Mouse (Mus musculus) MEL (cell line): ENCODE data around the gene Senp6. TPM values are rescaled to one million over a fixed set of nuclear protein-coding genes. Genes with fewer than 3 reads are reported as not detected.
A peak's percentile ranks its signal among the peaks of the same experiment; 100 is the strongest.

Source experiments
- DNase-seq: peaks from one replicate; pipeline ENCODE4 v3.0.0; 2011; ENCODE audit warnings: low read depth, low spot score
- H3K27ac ChIP-seq: 2 replicates; pipeline ENCODE4 v1.5.1; 2012; ENCODE audit warnings: low read depth, mild to moderate bottlenecking, control low read depth, low read length, moderate library complexity; ENCODE audit not compliant: control insufficient read depth
- H3K27me3 ChIP-seq, 2 experiments: fragments of 150-350 bp in 1 of 2; sonication (generic) in 1 of 2; 2 replicates each; pipeline ENCODE4 v1.6.1; 2012; ENCODE audit warnings: low read length in 2 of 2, mild to moderate bottlenecking in 2 of 2, improper control_type of control experiment in 1 of 2, moderate library complexity in 1 of 2; ENCODE audit not compliant: insufficient read depth in 2 of 2, control insufficient read depth in 1 of 2
- H3K36me3 ChIP-seq, 2 experiments: 2 replicates each; pipeline ENCODE4 v1.6.1; 2012 to 2014; ENCODE audit warnings: low read length in 2 of 2, improper control_type of control experiment in 1 of 2, inconsistent platforms in 1 of 2, mild to moderate bottlenecking in 1 of 2; ENCODE audit not compliant: insufficient read depth in 2 of 2, control insufficient read depth in 1 of 2
- H3K4me1 ChIP-seq, 2 experiments: fragments of 150-350 bp in 1 of 2; sonication (generic) in 1 of 2; 2 replicates each; pipeline ENCODE4 v1.6.1; 2012; ENCODE audit warnings: low read length in 2 of 2, improper control_type of control experiment in 1 of 2, mild to moderate bottlenecking in 1 of 2; ENCODE audit not compliant: insufficient read depth in 2 of 2, control insufficient read depth in 1 of 2
- H3K4me3 ChIP-seq, 2 experiments: fragments of 150-350 bp in 1 of 2; sonication (generic) in 1 of 2; 2 replicates each; pipeline ENCODE4 v1.5.1; 2012; ENCODE audit warnings: low read depth in 2 of 2, low read length in 2 of 2, mild to moderate bottlenecking in 2 of 2, moderate library complexity in 2 of 2, control low read depth in 1 of 2, improper control_type of control experiment in 1 of 2; ENCODE audit not compliant: control insufficient read depth in 1 of 2, insufficient read depth in 1 of 2
- H3K79me2 ChIP-seq: 2 replicates; pipeline ENCODE4 v1.6.1; 2012; ENCODE audit warnings: mild to moderate bottlenecking, low read length, moderate library complexity; ENCODE audit not compliant: control insufficient read depth, poor library complexity, insufficient read depth
- H3K9ac ChIP-seq: 2 replicates; pipeline ENCODE4 v1.6.1; 2012; ENCODE audit warnings: low read depth, mild to moderate bottlenecking, control low read depth, low read length, moderate library complexity; ENCODE audit not compliant: control insufficient read depth, poor library complexity, severe bottlenecking
- H3K9me3 ChIP-seq: fragments of 150-350 bp; sonication (generic); replicated peaks from 2 replicates; pipeline ENCODE4 v1.6.1; 2012; ENCODE audit warnings: mild to moderate bottlenecking, low read length, improper control_type of control experiment, moderate library complexity; ENCODE audit not compliant: insufficient read depth
- CHD2 ChIP-seq: IDR thresholded peaks from 2 replicates; pipeline ENCODE4 v1.6.1; 2011; ENCODE audit warnings: low read length, improper control_type of control experiment
- E2F4 ChIP-seq: IDR thresholded peaks from 2 replicates; pipeline ENCODE4 v1.6.1; 2011; ENCODE audit warnings: low read depth, low read length, improper control_type of control experiment, borderline replicate concordance
- ELF1 ChIP-seq: IDR thresholded peaks from 2 replicates; pipeline ENCODE4 v1.6.1; 2014; ENCODE audit warnings: low read depth, mild to moderate bottlenecking, inconsistent platforms, low read length, improper control_type of control experiment, moderate library complexity
- ETS1 ChIP-seq: IDR thresholded peaks from 2 replicates; pipeline ENCODE4 v1.6.1; 2012; ENCODE audit warnings: low read depth, mild to moderate bottlenecking, inconsistent platforms, low read length, improper control_type of control experiment, moderate library complexity
- GATA1 ChIP-seq: IDR thresholded peaks from 2 replicates; pipeline ENCODE4 v1.6.1; 2011; ENCODE audit warnings: low read depth, low read length, improper control_type of control experiment
- HCFC1 ChIP-seq: IDR thresholded peaks from 2 replicates; pipeline ENCODE4 v1.6.1; 2012; ENCODE audit warnings: low read depth, mild to moderate bottlenecking, inconsistent platforms, low read length, improper control_type of control experiment, moderate library complexity
- JUND ChIP-seq: IDR thresholded peaks from 2 replicates; pipeline ENCODE4 v1.6.1; 2011; ENCODE audit warnings: low read depth, mild to moderate bottlenecking, improper control_type of control experiment, low read length
- KAT2A ChIP-seq: conservative IDR thresholded peaks from 2 replicates; pipeline ENCODE4 v1.6.1; 2012; ENCODE audit warnings: low read depth, low read length, improper control_type of control experiment, inconsistent platforms
- MAFK ChIP-seq: IDR thresholded peaks from 2 replicates; pipeline ENCODE4 v1.6.1; 2011; ENCODE audit warnings: low read depth, mild to moderate bottlenecking, low read length, improper control_type of control experiment, borderline replicate concordance
- MAX ChIP-seq: IDR thresholded peaks from 2 replicates; pipeline ENCODE4 v1.6.1; 2011; ENCODE audit warnings: low read length, improper control_type of control experiment
- MAZ ChIP-seq: IDR thresholded peaks from 2 replicates; pipeline ENCODE4 v1.6.1; 2012; ENCODE audit warnings: low read depth, mild to moderate bottlenecking, inconsistent platforms, low read length, improper control_type of control experiment
- MXI1 ChIP-seq: IDR thresholded peaks from 2 replicates; pipeline ENCODE4 v1.6.1; 2011; ENCODE audit warnings: mild to moderate bottlenecking, low read depth, low read length, improper control_type of control experiment
- MYC ChIP-seq: IDR thresholded peaks from 2 replicates; pipeline ENCODE4 v1.6.1; 2011; ENCODE audit warnings: low read depth, mild to moderate bottlenecking, low read length, improper control_type of control experiment, moderate library complexity
- NELFE ChIP-seq: IDR thresholded peaks from 2 replicates; pipeline ENCODE4 v1.6.1; 2011; ENCODE audit warnings: low read depth, low read length, improper control_type of control experiment
- NRF1 ChIP-seq: IDR thresholded peaks from 2 replicates; pipeline ENCODE4 v1.6.1; 2014; ENCODE audit warnings: low read depth, mild to moderate bottlenecking, inconsistent platforms, low read length, improper control_type of control experiment, moderate library complexity; ENCODE audit not compliant: poor library complexity, insufficient read depth, severe bottlenecking
- POLR2A ChIP-seq, 2 experiments: IDR thresholded peaks; 2 replicates each; pipeline ENCODE4 v1.6.1; 2011 to 2012; ENCODE audit warnings: low read length in 2 of 2, mild to moderate bottlenecking in 2 of 2, control low read depth in 1 of 2, improper control_type of control experiment in 1 of 2, low read depth in 1 of 2, moderate library complexity in 1 of 2; ENCODE audit not compliant: control insufficient read depth in 1 of 2, insufficient read depth in 1 of 2, poor library complexity in 1 of 2
- POLR2AphosphoS2 ChIP-seq: IDR thresholded peaks from 2 replicates; pipeline ENCODE4 v1.6.1; 2011; ENCODE audit warnings: low read length, improper control_type of control experiment
- POLR2AphosphoS5 ChIP-seq: IDR thresholded peaks from 2 replicates; pipeline ENCODE4 v1.6.1; 2012; ENCODE audit warnings: low read depth, borderline replicate concordance, mild to moderate bottlenecking, inconsistent platforms, low read length, moderate library complexity, mixed read lengths
- RAD21 ChIP-seq: IDR thresholded peaks from 2 replicates; pipeline ENCODE4 v1.6.1; 2011; ENCODE audit warnings: mild to moderate bottlenecking, low read depth, low read length, improper control_type of control experiment
- SIN3A ChIP-seq: IDR thresholded peaks from 2 replicates; pipeline ENCODE4 v1.6.1; 2012; ENCODE audit warnings: low read length, improper control_type of control experiment, inconsistent platforms
- SMC3 ChIP-seq: IDR thresholded peaks from 2 replicates; pipeline ENCODE4 v1.6.1; 2011; ENCODE audit warnings: low read depth, low read length, improper control_type of control experiment
- TAL1 ChIP-seq: IDR thresholded peaks from 2 replicates; pipeline ENCODE4 v1.6.1; 2012; ENCODE audit warnings: mild to moderate bottlenecking, inconsistent platforms, low read length, moderate library complexity, mixed read lengths
- TBP ChIP-seq: IDR thresholded peaks from 2 replicates; pipeline ENCODE4 v1.8.0; 2011; ENCODE audit warnings: low read depth, low read length, improper control_type of control experiment
- UBTF ChIP-seq: IDR thresholded peaks from 2 replicates; pipeline ENCODE4 v1.6.1; 2012; ENCODE audit warnings: low read depth, mild to moderate bottlenecking, inconsistent platforms, low read length, improper control_type of control experiment, moderate library complexity, borderline replicate concordance; ENCODE audit not compliant: insufficient read depth
- USF1 ChIP-seq: IDR thresholded peaks from 2 replicates; pipeline ENCODE4 v1.6.1; 2014; ENCODE audit warnings: low read depth, mild to moderate bottlenecking, inconsistent platforms, low read length, improper control_type of control experiment, moderate library complexity
- USF2 ChIP-seq, 2 experiments: IDR thresholded peaks; 2 replicates each; pipeline ENCODE4 v1.6.1; 2011 to 2012; ENCODE audit warnings: improper control_type of control experiment in 2 of 2, low read length in 2 of 2, borderline replicate concordance in 1 of 2, inconsistent platforms in 1 of 2, low read depth in 1 of 2, mild to moderate bottlenecking in 1 of 2; ENCODE audit not compliant: insufficient read depth in 1 of 2
- ZC3H11A ChIP-seq: IDR thresholded peaks from 2 replicates; pipeline ENCODE4 v1.6.1; 2012; ENCODE audit warnings: low read depth, mild to moderate bottlenecking, inconsistent platforms, low read length, improper control_type of control experiment
- ZKSCAN1 ChIP-seq: IDR thresholded peaks from 2 replicates; pipeline ENCODE4 v1.6.1; 2012; ENCODE audit warnings: low read depth, mild to moderate bottlenecking, inconsistent platforms, low read length, improper control_type of control experiment, moderate library complexity
- ZMIZ1 ChIP-seq: IDR thresholded peaks from 2 replicates; pipeline ENCODE4 v1.6.1; 2012; ENCODE audit warnings: low read depth, mild to moderate bottlenecking, inconsistent platforms, low read length, improper control_type of control experiment, moderate library complexity
- ZNF384 ChIP-seq: IDR thresholded peaks from 2 replicates; pipeline ENCODE4 v1.6.1; 2012; ENCODE audit warnings: low read depth, mild to moderate bottlenecking, inconsistent platforms, low read length, improper control_type of control experiment
- polyA plus RNA-seq, 2 experiments: library from polyadenylated mRNA; stranded (reverse) in 1 of 2; unstranded in 1 of 2; fragments of >175 nt in 1 of 2; fragments of >200 nt in 1 of 2; gene quantifications; 2 replicates each; pipeline versions ENCODE4 v1.2.1 to v1.2.4; 2012; ENCODE audit warnings: low replicate concordance in 2 of 2, low read depth in 1 of 2; ENCODE audit not compliant: insufficient read length in 2 of 2, insufficient read depth in 1 of 2, missing spikeins in 1 of 2
- total RNA-seq: library from RNA; depleted of rRNA; stranded (reverse); fragments of 300-350 nt; gene quantifications from 2 replicates; pipeline ENCODE4 v1.2.3, GENCODE M21; 2012

The Senp6 gene
- total and polyA plus RNA-seq, 3 experiments: 67.0 to 670 (median 71.1) TPM

DNA sequence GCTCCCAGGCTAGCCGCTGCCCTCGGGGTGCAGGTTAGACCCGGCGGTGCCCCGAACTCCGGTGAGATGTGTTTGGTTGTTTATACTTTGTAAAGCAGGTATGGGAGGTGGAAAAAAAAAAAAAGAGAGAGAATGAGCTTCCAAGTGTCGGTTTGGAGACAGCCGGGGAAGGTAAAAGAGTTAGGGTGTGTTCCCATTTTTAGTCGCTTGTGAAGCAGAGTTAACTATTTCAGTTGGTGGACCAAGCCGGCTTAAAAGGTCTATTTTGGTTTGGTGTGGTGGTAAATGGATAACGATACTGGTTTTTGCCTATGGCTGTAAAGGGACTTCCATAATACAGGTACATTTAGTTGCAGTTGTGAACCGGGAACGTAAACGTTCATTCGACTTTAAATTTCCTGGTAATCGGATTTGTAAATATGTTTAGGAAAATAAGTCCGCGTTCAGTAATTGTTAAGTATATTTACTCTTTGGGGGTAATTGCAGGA lies 1.4 kb downstream of the Senp6 start:
- Histone ChIP-seq H3K4me1 (peaks cover 13 to 16% of the 10 kb centered on the region in 2 experiments; a peak in 3 of 4 replicates), H3K9me3 (no peaks in the 10 kb centered on the region), H3K27ac (peak overlapping the region; percentile 63), H3K4me3 (peak overlapping the region; percentile 88 to 92), H3K9ac (peak overlapping the region; percentile 96), H3K27me3 (no peaks in the 10 kb centered on the region), H3K79me2 (peaks cover 60% of the 10 kb centered on the region), H3K36me3 (peaks cover 0 to 28% of the 10 kb centered on the region in 2 experiments; a peak in 2 of 4 replicates)
- TF ChIP-seq TBP (0 out of 2 replicates have a peak, but pooled peaks have one; percentile 27), ELF1 (no peak), ZNF384 (peak; percentile 44; the same call in 1 of the 2 replicates), SMC3 (no peak), E2F4 (no peak), USF2 (IDR thresholded peaks at IDR 0.05; ENCODE audit: borderline replicate concordance in 1 of 2, insufficient read depth in 1 of 2, low read depth in 1 of 2, low read length in 2 of 2) (no peak), USF1 (no peak), GATA1 (no peak)
- DNase-seq: peak; percentile 69

DNA sequence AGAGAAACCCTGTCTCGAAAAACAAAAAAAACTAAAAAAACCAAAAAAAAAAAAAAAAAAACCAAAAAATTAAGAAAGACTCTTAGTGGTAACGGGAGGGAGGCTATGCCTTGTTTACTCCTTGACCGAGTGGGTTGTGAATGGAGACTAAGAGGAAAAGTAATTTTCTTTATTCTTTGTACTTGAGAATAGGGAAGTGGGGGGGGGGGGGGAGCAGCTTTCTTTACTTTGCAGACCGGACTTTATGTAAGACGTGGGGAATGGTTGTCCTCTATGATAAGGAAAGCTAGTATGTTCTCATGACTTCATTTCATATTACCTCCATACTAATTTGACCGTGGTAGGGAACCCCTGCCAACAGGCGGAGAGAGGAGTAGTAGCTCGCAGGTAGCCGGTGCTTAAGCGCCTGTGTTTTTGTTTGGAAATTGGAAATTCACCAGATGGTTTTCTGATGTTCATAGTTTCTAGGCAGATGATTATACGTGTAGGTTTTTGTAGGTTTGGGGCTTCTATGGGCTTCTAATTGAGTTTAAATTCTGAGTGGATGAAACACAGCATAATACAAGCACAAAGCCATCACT lies 2.1 kb downstream of the Senp6 start:
- Histone ChIP-seq H3K79me2 (peaks cover 66% of the 10 kb centered on the region), H3K9me3 (no peaks in the 10 kb centered on the region), H3K36me3 (peaks cover 0 to 35% of the 10 kb centered on the region in 2 experiments; a peak in 2 of 4 replicates), H3K4me1 (peaks cover 13 to 22% of the 10 kb centered on the region in 2 experiments), H3K9ac (peak overlapping the region; percentile 96), H3K27ac (peak overlapping the region; percentile 69), H3K27me3 (no peaks in the 10 kb centered on the region), H3K4me3 (peak overlapping the region; percentile 88 to 92)
- DNase-seq: peak; percentile 78
- TF ChIP-seq MAFK (no peak), KAT2A (no peak), ETS1 (peak; percentile 74), MAX (no peak), JUND (no peak), NELFE (peak; percentile 45), SIN3A (peak; percentile 59), POLR2AphosphoS2 (no peak), TAL1 (no peak), HCFC1 (no peak), RAD21 (no peak), POLR2AphosphoS5 (no peak), UBTF (no peak), MYC (no peak), NRF1 (no peak), ZC3H11A (no peak), MXI1 (peak; percentile 64; the same call in 1 of the 2 replicates), MAZ (peak; percentile 65; the same call in 1 of the 2 replicates), ZMIZ1 (no peak), USF2 (IDR thresholded peaks at IDR 0.05; ENCODE audit: borderline replicate concordance in 1 of 2, insufficient read depth in 1 of 2, low read depth in 1 of 2, low read length in 2 of 2) (no peak), ZNF384 (0 out of 2 replicates have a peak, but pooled peaks have one; percentile 25), ELF1 (peak; percentile 50; the same call in 1 of the 2 replicates), ZKSCAN1 (no peak), POLR2A (IDR thresholded peaks at IDR 0.05; ENCODE audit: control insufficient read depth in 1 of 2, insufficient read depth in 1 of 2, low read depth in 1 of 2, low read length in 2 of 2, poor library complexity in 1 of 2) (no peak), TBP (peak; percentile 64; the same call in 1 of the 2 replicates), CHD2 (no peak)
